Mouse (Mus musculus) urinary bladder, postnatal 36 days (tissue): Measurements from ENCODE around the gene Bod1.

Source experiments
- DNase-seq, 2 experiments: peaks; one replicate each; pipeline ENCODE4 v3.0.0; 2022; ENCODE audit warnings: low spot score in 2 of 2, mixed read lengths in 1 of 2

Bod1 gene

GRCm38 (mm10) chr11:31669172-31669869 lies 2.4 kb downstream of the Bod1 start:
- DNase-seq = no peak

- no peak for DNase-seq
Measured at GRCm38 (mm10) chr11:31664186-31664585, 7.5 kb downstream of the Bod1 start.

DNA sequence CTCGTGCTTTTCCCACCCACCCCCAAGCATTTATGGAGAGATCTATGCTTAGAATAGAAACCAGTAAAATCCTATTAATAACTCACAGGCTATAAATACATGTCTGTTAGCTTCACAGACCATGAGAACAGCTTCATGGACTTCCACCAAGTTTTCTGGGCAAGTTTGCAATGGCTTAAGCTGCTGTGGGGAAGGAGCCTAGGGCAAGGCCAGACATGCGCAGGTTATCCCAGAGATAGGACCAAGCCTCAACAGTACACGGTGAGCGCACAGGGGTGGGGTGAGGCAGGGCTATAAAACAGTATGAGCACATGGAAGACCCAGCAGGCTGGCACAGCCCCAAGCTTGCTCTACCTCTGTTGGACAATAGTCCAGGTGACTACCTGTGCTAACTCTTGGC lies 8.2 kb downstream of the Bod1 start:
- DNase-seq = no peak

- DNase-seq = no peak
Measured at GRCm38 (mm10) chr11:31662872-31663446, 8.7 kb downstream of the Bod1 start.

DNA sequence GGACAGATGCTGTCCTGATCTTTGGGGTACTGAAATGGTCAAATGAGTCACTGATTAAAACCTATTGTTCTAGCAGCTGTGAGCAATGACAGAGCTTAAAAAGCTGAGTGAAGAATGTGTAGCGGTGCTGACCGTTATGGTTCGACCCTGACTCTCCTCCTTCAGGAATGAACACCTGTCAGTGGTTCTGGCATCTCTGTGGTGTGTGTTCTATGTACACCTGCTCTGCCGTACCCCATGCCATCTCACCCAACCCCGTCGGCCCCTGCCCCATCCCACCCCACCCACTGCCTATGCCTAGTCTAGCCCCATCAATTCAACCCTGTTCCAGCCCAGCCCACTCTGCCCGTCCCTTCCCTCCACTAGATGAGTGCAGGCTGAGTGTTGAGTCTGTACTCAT lies 9.5 kb downstream of the Bod1 start:
- no peak for DNase-seq

GRCm38 (mm10) chr11:31657806-31658175 lies 13.9 kb downstream of the Bod1 start:
- DNase-seq = no peak

- no peak for DNase-seq
Measured at GRCm38 (mm10) chr11:31657168-31657805, 14.4 kb downstream of the Bod1 start.

- DNase-seq = no peak
Measured at GRCm38 (mm10) chr11:31649507-31649906, 22.2 kb downstream of the Bod1 start.

GRCm38 (mm10) chr11:31647268-31647667 lies 24.4 kb downstream of the Bod1 start:
- DNase-seq = no peak

GRCm38 (mm10) chr11:31646571-31646970 lies 25.1 kb downstream of the Bod1 start:
- no peak for DNase-seq

GRCm38 (mm10) chr11:31643120-31643519 lies 28.6 kb downstream of the Bod1 start:
- DNase-seq = no peak

DNA sequence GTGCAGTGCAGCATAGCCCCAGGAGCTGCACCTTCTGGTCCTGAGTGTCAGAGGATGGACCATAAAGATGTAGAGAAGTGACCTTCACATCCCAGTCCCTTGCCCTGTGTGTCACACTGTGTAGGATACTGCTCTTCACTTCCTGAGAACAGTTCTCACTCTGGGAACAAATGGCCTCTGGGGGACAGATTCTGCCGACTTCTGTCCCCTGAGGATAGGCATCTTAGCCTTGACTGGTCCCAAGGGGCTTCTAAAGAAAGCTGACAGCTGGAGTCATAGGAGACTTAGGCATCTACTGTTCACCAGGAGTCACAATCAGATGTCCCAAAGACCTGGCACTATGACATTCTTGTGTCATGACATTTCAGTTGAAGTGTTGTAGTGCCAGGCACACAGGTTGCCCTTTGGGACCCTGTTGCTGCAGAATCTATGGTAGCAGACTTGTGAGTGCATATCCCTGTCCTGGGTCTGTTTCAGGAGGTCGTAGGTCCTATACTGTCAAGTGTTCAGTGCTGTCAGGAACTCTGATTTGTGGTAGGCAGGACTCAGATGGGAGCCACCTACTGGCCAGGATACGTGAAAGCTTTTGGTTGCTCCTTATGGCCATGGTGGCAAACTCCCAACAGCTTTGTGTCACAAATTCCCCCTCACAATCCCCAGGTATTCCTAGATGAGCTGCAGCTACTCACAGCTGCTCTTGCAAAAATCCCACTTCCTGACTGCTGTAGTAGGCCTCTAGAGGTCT lies 30.4 kb downstream of the Bod1 start:
- no peak for DNase-seq

DNA sequence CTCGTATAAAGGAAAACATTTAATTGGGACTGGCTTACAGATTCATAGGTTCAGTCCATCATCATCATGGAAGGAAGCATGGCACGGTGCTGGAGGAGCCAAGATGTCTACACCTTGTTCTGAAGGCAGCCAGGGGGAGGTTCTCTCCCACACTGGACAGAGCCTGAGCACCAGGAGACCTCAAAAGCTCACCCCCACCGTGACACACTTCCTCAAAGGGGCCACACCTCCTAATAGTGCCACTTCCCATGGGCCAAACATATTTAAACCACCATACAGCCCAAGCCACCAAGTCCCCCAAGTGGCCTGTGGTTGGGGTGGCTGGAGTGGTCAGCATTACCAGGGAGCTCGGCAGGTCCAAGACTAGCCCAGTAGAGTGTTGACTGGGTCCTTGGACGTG lies 31.5 kb downstream of the Bod1 start:
- DNase-seq = no peak

DNA sequence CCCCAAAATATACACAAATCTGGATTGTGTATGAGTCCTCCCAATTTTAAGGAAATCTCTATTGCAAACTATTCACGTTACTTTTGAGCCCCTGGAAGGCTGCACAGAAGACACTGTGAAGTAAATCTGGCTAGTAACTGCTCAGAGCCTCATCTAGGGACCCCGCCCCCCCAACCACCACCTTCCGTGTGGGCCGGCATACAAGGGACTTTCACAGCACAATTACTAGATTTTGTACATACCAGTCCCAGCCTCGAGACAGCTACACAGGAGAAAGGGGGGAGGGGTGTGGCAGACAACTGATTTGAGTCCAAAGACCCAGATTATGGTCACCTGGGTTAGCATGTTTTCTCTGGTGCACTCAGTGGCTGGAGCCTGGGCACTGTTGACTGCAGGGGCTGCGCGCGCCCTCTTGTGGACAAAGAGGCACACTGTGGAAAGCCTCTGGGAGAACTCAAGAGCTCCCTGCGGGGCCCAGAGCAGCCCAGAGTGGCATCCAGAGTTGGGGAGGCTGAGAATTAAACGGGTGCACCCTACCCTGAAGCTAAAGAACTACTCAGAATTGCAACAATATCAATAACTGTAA lies 33.8 kb downstream of the Bod1 start:
- DNase-seq = peak; percentile 38 to 57

DNA sequence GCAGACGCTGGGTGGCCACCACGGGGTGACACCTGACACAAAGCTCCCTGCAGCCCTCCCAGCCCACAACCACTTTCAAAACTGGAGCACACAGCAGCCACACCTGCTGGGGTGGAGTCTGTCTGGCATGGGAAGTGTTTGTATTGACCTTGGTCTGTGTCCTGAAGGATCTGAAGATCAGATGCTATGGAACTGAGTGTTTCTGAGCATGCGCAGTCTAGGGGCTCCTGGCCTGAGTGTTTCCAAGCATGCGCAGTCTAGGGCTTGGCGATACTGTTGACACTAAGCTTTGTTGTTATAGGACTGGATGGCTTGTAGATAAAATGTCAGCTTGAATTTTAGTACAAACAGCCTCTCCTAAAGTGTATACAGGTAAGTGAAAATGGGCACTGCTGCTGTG lies 43.0 kb downstream of the Bod1 start:
- DNase-seq = no peak

DNA sequence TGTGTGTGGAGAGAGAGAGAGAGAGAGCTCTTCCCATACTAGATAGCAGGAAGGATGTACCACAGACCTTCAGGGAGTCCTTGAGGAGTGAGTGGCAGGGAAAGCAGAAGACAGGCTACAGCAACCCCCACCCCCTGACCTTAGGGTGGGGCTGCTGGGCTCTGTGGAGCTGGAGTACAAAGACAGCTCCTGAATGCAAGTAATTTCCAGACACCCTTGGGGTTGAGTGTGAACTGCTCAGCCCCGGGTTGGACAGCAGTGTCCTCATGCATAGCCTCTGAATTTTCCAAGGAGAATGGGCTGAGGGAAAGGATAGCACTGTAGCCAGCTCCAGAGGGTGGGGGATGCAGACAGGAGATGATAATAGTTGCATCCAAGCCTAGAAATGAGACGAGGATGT lies 50.9 kb downstream of the Bod1 start:
- DNase-seq = no peak

DNA sequence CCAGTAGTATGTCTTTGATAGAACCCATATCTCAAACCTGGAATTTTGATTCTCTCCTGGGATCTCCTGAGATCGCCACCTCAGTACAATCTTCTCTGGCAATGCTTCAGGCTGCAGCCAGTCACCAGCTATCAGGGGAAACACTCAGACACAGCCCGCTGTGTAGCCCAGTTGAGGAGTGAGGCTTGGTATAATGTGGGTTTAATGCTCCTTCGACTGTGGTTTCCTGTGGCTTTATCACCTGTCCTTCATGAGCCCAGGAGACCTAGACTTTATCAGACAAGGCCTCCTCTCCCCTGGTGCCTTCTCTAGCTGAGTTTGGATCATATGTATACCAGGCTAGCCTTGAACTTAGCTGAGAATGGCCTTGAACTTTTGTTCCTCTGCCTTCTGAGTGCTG lies 53.9 kb downstream of the Bod1 start:
- DNase-seq = no peak

- DNase-seq = peak; percentile 65 to 90
Measured at GRCm38 (mm10) chr11:31617236-31617635, 54.4 kb downstream of the Bod1 start.

GRCm38 (mm10) chr11:31616722-31617121 lies 55.0 kb downstream of the Bod1 start:
- DNase-seq = no peak
